Mouse (Mus musculus) thymus, adult 2 months (tissue): ENCODE measurements around the gene Ntn1.

Experiments used
- CTCF ChIP-seq: fragments of 200-500 bp; IDR thresholded peaks from 2 replicates; pipeline ENCODE4 v1.5.1; 2012; ENCODE audit warnings: mild to moderate bottlenecking, control low read depth, low read length, moderate library complexity, borderline replicate concordance; ENCODE audit not compliant: control insufficient read depth, poor library complexity, insufficient read depth; ENCODE audit errors: extremely low read depth
- POLR2A ChIP-seq: fragments of 200-500 bp; IDR thresholded peaks from 2 replicates; pipeline ENCODE4 v1.6.1; 2012; ENCODE audit warnings: mild to moderate bottlenecking, low read length, control low read depth, moderate library complexity; ENCODE audit not compliant: control insufficient read depth, poor library complexity, insufficient read depth; ENCODE audit errors: extremely low read depth

DNA sequence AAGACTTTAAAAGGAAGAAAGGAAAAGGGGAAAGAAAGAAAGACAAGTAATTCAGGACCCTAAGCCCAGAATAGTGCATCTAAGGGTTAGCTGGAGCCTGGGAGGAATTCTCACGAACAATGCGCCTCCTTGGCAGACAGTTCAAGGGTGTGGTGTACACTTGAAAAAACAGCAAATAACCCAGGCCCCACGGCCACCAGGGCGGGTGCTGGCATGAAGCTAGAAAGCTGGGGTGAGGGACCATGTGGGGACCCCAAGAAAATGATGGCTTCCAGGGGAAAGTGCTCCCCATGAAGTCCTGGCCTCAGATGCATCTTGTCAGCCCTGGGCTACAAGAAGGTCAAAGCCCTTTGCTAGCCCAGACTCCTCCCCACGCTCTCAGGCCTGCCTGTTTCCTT, 58.6 kb downstream of the Ntn1 start:
- no peak for TF ChIP-seq POLR2A
- TF ChIP-seq CTCF, result no peak
